Mouse (Mus musculus): ENCODE results near the gene Nmnat1.
"Not testable (repeated sequence)": the region's sequence is repeated elsewhere in the genome, so short reads cannot be mapped to it uniquely, and the experiment has no call there.

The Nmnat1 gene

DNA sequence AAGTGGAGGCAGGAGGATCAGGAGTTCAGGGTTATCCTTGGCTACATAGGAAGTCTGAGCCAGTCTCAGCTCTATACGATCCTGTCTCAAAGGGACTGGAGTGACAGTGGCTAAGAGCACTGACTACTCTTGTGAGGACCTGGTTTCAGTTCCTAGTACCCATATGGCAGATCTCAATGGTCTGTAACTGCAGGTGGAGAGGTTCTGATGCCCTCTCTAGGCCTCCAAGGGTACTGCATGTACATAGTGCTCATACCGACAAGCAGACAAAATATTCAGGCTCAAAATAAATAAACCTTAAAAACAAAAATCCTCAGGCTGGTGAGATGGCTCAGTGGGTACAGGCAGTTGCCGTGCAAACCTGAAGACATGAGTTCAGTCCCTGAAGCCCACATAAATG, 6.1 kb upstream of the Nmnat1 start:
- in situ Hi-C loops (cut with MboI, MseI): loop anchor here in 1 of 2 experiments (5.0 kb wide), 1 partner anchor 46 kb away; no protein-coding TSS in a partner anchor

DNA sequence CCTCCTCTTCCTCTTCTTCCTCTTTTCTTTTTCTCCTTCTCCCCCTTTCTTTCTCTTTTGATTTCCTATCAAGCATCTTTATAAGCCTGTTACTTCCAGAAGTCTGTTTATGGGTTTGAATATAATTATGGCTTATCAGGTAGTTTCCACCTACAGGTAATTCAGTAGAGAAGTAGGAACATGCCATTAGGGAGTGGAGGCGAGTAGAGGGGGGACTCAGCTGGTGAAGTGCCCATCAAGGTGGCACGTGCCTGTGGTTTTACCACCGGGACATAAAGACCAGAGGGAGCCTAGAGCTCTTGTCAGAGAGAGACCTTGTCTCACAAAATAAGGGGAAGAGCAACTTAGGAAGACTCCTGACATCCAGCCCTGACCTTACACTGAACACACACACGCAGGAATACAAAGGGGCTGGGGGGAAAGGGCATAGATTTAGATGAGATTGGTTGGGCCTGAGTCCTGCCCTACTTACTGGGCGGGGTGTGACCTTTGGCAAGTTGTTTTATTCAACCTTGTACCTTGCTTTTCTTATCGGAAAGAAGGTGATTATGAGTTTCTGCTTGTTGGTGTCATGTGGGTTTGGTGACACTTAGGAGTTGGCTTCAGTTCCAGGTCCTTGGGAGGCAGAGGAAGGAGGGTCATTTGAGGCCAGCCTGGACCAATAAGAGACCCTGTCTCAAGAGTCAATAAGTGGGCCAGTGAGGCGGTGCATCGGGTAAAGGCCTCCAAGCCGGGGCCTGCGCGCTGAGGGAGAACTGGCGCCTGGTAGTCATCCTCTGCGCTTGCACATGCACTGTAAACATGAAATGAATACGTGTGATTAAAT, 4.6 kb upstream of the Nmnat1 start:
- in situ Hi-C loops (cut with MboI, MseI): loop anchor here in 1 of 2 experiments (5.0 kb wide), 1 partner anchor 48 kb away; no protein-coding TSS in a partner anchor

DNA sequence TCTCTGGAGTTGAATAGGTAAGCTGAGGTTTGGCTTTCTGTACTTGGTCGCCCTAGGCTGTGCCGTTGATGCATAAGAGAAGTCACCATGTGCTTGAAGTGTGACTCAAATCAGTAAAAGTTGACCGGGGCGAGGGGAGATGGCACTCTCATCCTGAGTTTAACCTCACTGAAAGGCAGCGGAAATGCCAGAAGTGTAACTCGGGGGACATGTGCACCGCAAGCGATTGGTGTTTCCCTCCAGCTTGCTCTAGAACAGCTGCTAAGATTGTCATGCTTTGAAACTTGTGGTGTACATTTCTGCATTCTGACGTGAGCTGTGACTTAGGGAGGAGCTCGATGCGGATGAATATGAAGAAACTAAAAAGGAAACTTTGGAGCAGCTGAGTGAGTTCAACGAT, 2.7 kb upstream of the Nmnat1 start:
- in situ Hi-C loops (cut with MboI, MseI): no loop called here

DNA sequence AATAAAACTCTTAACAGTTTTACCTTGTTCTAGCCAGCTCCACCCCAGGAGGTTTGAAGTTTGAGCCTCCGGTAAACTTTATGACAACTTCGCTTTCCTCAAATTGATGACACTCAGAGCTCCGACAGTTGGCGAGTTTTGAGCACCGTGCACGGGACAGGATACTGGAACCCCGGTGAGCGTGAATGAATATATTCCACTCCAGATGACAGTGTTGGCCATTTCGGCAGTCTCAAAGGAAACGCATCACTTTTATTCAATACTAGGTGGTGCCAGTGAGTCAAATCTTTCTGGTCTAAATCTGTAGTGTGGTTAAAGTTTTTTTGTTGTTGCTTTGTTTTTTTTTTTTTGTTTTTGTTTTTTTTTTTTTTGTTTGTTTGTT, 814 bp upstream of the Nmnat1 start:
- in situ Hi-C loops (cut with MboI, MseI): no loop called here

DNA sequence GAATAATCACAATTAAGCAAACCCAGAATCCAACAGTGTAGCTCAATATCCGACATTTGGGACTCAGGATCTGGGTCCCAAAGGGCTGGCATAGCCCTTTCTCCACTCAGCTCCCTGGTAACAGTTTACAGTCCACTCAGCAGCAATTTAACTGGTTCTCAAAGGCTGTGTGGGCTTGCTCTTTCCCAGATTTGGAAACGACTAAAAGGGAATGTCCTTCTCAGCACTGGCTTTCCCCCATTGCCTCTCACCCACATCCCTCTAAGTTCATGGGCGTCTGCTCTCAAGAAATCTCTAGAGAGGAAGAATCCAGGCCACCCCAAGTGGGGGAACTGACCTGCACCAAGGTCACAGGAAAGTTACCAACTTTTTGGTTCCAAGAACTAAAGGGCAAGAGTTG, 436 bp downstream of the Nmnat1 start:
- in situ Hi-C loops (cut with MboI, MseI): no loop called here

DNA sequence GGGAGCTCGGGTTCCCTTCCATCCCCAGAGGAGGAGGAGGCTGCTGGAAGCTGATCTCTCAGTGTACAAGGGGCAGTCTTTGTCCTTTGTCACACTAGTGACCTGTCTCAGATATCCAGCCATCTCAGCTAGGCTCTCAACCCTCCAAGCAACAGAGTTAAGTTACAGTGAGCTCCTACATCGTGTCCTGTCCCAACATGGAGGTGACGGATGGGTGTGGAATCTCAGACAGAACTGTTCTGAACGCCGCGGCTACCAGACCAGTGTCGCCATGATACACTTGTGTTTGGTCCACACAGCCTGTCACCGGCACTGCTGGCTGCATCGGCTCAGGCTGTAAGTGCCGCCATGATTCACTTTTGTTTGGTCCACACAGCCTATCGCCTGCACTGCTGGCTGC, 7.9 kb downstream of the Nmnat1 start, which contains the start of gene Tmem274:
Gene Tmem274, plus strand, starts transcription at position 301 of the 400 bp plus-strand sequence.
- in situ Hi-C loops (cut with MboI, MseI): no loop called here

DNA sequence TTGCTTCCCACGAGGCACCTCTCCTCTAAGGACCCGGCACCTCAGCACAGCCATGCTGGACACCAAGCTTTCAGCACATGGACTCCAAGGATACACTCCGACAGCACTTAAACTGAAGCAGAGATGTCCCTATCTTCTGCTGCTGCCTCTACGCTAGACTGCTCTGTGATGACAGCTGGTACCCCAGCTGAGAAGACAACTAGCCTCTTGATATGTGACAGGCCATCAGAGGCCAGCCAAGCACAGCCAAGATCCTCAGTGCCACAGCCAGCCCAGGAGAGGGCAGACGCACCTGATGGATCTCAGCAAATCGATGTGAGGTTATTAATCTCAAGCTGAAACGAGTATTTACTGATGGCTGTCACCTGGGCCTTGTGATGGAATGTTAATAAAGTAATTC, 9.9 kb downstream of the Nmnat1 start:
- in situ Hi-C loops (cut with MboI, MseI): no loop called here

DNA sequence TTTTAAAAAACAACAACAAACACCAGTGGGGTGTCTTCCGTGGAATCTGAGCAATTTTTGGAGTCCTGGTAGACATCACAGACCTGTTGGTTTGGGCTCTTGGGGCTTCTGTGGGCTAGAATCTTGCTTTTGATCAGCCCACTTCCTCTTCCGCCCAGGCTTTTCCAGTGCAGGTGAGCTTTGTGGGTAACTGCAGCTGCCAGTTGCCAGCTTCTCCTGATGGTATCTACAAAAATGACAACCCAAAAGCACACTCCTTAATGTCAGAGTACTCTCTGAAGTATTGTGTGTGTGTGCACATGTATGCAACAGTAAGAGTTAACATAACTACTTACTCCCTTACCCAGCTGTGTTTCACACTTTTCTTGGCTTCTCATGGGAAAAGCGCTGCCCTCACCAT, 15.4 kb downstream of the Nmnat1 start:
- in situ Hi-C loops (cut with MboI, MseI): no loop called here

DNA sequence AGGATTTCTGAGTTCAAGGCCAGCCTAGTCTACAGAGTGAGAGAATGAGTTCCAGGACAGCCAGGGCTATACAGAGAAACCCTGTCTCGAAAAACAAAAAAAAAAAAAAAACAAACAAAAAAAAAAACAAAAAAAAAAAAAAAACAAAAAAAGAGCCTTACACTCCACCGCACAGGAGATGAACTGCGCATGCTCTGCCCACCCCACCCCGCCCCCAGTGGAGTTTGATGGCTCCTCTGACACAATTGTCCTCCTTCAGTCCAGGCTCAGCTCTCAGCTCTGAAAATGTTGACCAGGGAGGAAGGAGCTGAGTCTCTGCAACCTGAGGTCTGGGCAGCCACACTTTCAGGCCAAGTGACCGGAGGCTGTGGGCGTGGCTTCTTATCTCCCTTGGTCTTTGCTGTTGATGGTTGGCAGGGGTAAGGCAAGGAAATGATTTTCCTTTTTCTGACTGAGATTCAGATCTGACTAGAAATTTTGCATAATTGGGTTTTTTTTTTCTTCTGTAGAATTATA, 21.5 kb downstream of the Nmnat1 start:
- in situ Hi-C loops (cut with MboI, MseI): no loop called here

DNA sequence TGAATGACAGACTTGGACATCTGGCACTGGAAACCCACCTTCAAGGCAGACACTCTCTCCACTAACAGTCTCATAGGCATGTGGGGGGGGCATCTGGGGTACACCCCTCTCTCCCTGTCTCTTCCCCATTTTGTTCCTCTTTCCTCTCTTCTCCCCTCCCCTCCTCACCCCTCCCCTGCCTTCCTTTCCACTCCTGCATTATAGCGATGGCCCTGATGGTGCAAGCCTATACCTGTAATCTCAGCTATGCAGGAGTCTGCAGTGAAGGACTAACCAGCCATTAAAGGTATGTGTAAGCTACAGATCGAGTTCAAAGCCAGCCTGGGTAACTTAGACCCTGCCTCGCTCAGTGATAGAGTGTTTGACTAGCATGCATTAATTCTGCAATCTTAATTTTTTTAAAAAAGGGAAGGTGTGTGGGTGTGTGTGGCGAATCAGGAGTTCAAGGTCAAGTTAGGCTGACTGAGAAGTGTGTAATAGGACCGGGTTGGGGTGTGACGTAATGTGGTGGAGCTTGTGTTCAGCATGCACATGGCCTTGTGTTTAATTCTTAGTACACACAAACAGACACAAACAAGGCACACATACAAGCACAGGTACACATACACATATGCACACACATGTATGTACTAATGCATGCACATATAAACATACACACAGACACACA, 22.6 kb downstream of the Nmnat1 start:
- in situ Hi-C loops (cut with MboI, MseI): no loop called here

DNA sequence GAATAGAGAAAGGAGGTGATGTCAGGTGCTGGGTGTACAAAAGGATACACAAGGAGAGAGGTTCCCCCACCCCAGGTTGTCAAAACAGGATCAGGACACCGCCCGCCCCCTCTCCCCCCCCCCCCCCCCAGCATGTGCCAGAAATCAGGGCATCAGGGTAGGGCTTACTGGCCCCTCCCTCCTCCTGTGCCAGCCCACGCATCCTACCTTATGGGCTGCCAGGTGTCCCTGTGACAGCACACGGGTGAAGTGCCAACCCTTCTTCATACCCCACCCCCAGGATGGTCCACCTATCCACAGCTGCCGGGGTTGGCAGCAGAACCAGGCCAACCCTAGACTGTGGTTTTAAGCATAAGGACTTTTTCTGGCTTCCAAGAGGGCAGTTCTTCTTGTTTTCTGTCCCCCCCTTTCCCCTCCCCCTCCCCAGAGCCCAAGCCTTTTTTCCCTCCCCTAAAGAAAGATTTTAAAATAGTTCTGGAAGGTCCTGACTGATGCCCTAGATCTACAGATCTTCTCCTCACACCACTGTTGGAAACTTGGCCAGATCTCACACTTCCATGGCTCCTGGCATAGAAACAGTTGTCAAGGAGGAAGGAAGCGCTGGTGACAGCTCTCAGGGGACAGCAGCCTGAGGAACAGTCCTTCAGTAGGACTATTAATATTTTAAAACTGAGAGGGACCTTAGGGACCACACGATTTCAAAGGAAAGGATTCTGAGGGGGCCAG, 23.3 kb downstream of the Nmnat1 start:
- in situ Hi-C loops (cut with MboI, MseI): no loop called here

DNA sequence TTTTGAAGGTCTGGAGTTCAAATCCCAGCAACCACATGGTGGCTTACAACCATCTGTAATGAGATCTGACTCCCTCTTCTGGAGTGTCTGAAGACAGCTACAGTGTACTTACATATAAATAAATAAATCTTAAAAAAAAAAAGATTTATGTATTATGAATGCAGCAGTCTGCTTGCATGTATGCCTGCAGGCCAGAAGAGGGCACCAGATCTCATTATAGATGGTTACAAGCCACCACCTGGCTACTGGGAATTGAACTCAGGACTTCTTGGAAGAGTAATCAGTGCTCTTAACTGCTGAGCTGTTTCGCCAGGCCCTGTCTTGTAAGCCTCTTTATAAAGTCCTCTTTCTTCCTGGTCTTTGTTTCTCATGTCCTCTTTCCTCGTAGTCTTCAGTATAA, 24.5 kb downstream of the Nmnat1 start:
- in situ Hi-C loops (cut with MboI, MseI): not testable (repeated sequence)

DNA sequence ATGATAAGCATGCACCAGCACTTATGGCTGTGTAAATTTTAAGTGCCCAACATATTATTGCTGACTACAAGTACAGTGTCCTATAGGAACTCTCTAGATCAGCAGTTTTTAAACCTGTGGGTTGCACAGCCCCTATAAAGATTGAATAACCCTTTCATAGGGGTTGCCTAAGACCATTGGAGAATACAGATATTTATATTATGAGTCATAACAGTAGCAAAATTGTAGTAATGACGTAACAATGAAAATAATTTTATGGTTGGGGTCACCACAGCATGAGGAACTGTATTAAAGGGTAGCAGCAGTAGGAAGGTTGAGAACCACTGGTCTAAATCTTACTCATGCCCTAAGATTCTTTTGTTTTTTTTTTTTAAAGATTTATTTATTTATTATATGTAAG, 25.6 kb downstream of the Nmnat1 start:
- in situ Hi-C loops (cut with MboI, MseI): loop anchor here (5.0 kb wide), 1 partner anchor 88 kb away; no protein-coding TSS in a partner anchor

DNA sequence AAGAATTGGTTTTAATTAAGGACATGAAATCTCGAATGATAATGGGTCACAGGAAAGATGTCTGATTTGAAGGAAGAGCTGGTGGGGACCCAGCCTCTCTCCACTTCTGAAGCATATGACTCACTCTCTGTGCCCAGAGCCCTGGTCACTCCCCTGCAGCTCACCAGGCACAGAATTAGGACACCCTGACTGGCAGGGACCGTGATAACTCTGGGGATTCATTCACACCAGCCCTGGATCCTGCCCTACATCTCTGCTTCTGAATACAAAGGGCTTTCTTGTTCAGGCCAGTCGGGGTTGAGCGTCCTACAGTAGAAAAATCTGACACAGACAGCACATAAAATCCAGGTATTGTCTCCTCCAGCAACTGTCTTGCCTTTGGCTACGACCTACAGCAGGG, 26.5 kb downstream of the Nmnat1 start:
- in situ Hi-C loops (cut with MboI, MseI): loop anchor here (5.0 kb wide), 1 partner anchor 89 kb away; no protein-coding TSS in a partner anchor

DNA sequence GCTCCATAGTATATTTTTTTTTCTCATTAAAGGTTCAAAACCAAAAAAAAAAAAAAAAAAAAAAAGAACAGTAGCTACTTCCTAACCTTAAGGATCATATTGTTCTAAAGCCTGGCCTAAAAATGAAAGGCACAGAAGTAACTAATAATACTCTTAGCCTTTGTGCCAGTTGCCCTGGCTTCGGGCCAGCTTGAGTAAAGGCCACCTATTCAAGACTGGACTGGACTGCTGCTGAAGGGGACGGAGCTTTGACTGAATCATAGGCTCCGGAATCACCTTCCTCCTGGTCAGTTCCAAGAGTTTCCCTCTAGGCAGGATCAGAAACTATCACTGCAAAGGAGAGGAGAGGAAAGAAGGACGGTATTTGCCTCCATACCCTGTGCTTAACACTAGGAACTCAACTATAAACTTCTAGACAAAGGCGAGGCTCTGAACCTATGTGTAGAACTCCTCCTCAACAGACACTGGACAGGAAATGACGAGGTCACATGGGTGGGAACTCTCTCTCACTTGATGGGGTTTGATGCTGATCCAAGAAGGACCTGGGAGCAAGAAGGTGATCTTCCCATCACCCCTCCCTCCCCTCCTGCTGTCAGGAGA, 27.1 kb downstream of the Nmnat1 start:
- in situ Hi-C loops (cut with MboI, MseI): loop anchor here (5.0 kb wide), 1 partner anchor 89 kb away; no protein-coding TSS in a partner anchor

DNA sequence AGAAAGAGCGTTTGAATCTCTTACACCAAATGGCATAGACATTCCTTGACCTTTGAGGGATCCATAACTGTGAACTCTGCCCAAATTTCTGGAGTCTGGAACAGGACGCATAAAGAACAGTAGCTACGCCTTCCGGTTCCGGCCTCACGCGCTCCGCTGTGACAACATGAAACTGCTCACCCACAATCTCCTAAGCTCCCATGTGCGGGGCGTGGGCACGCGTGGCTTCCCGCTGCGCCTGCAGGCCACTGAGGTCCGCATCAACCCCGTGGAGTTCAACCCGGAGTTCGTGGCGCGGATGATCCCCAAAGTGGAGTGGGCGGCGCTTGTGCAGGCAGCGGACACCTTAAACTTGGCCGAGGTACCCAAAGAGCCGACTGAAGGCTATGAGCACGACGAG, 27.8 kb downstream of the Nmnat1 start:
- in situ Hi-C loops (cut with MboI, MseI): loop anchor here (5.0 kb wide), 1 partner anchor 90 kb away; no protein-coding TSS in a partner anchor

DNA sequence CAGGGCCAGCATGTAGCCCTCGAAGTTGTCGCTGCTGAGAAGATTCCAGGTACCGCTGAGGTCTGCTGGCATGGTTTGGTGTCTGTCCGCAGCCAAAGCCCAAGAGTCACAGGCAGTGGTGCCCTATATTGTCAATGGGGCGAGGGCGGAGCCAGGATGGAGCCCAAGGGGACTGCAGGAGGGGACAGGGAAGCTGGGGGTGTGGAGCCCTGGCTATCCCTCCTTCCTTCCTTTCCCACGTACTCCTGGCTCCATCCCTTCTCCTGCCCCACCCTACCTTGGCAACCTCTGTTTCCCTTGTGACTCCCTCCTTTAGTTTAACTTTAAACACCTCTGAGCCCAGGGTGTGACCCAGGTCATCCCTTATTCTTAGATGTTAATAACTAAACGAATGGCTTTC, 30.1 kb downstream of the Nmnat1 start, which contains the start of gene Rbp7:
Gene Rbp7, minus strand, starts transcription at position 100 of the 400 bp plus-strand sequence.
- in situ Hi-C loops (cut with MboI, MseI): loop anchor here (5.0 kb wide), 1 partner anchor 92 kb away; no protein-coding TSS in a partner anchor

DNA sequence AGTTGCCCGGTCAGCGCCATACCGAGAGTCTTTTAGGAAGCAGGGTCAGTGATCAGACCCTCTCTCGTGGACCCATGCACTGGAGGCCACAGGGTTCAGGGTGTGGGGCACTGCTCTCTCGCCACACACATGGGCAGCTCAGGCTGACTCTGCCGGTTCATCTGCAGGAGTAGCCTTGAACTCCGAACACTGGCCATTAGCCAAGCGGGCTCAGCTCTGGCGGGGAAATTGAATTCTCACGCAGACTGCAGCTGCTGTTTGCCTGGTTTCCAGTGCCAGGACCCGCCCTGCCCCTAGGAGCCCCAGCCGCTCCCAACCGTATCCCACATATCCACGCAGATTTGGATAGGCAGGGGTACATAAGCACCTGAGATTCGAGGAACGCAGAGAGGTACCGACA, 30.7 kb downstream of the Nmnat1 start:
- in situ Hi-C loops (cut with MboI, MseI): no loop called here

DNA sequence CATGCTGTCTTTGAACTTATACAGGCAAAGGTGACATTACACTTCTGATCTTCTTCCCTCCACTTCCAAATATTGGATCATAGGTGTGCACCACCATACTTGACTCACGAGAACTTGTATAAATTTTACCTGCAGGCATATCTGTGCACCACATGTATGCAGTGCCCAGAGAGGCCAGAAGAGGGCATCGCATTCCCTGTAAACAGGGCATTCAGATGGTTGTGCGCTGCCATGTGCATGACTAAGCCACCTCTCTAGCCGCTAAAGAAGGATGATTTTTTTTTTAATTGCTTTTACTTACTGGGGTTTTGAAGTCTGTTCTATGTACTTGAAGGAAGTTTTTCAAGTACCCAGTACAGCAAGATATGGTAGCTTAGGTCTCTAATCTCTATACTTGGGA, 31.3 kb downstream of the Nmnat1 start:
- in situ Hi-C loops (cut with MboI, MseI): no loop called here

DNA sequence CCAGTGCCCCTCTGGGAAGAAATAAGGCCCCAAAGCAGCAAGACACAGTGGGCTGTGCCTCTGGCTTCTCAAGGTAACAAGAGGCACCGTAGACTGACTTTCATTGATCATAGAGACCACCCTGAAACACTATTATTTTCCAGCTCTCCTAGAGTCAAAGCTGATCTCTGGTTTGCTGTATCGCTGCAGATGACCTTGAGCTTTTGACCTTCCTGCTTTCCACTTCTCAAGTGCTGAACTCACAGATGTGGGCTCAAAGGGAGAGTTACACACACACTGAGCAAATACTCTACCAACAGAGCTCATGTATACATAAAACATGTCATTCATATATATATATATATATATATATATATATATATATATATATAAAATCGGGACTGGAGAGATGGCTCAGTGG, 34.4 kb downstream of the Nmnat1 start:
- in situ Hi-C loops (cut with MboI, MseI): no loop called here

DNA sequence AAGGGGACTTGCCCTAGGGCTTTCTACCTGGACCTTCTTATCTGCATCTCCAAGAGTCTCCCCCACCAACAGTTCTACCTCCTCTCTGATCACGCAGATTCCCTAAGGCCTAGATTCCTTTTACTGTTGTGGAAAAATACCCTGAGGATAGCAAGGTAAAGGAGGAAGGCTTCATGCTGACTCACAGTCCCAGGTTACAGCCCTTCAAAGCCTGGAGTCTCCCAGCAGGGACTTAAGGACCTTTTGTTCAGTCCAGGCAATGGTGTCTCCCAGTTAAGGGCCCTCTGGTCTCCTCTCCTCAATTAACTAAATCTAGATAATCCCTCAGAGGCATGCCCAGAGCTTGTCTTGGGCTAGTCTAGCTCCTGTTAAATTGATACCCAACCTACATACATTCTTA, 38.7 kb downstream of the Nmnat1 start:
- in situ Hi-C loops (cut with MboI, MseI): loop anchor here in 1 of 2 experiments (5.0 kb wide), 1 partner anchor 71 kb away; the partner anchor contains the start of gene Ctnnbip1

Data from T-helper 17 cell (primary cell).